In the genomic region with DNA sequence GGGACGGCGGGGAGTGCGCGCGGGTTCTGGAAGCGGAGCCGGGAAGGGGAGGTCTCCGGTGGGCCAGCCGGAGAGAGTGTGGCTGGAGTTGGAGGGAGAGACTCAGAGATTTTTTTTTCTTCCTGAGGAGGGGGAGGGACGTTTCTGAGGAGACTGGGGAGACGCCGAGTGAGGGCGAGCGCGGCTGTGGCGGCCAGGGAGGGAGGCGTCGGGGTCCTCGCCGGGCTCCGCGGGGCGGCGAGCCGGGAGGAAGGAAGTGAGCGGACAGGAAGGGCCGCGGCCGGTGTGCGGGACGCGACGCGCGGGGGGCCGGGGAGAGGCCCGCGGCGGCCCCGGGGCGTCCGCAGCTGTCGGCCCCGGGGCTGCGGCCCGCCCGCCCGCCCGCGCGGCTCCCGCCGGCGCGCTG, we compare ENCODE assay signal across 7 mouse cellular contexts. TPM values are rescaled to one million over a fixed set of nuclear protein-coding genes. Genes with fewer than 3 reads are reported as not detected.
A peak's percentile ranks its signal among the peaks of the same experiment; 100 is the strongest.
DNase-seq lines count a peak whose midpoint lies in the region; ATAC-seq and TF ChIP-seq lines count a peak whose summit lies in the region.

No protein-coding gene starts in this region.

- no peak for DNase-seq in thymus, adult 2 months
- no peak for DNase-seq in thymus, postnatal 14 days
- peak; percentile 81 for DNase-seq in embryonic facial prominence, embryonic 11.5 days (ENCODE audit: low spot score)
- DNase-seq in kidney, postnatal 10 days, result peak; percentile 79
- DNase-seq in mesoderm, embryonic 11.5 days (ENCODE audit: low read depth, low spot score), result peak; percentile 80
- DNase-seq in T-cell, adult 2 months (ENCODE audit: low spot score), result no peak
- no peak for DNase-seq in B cell, adult 2 months

- H3K4me3 ChIP-seq in thymus, adult 2 months (ENCODE audit: control insufficient read depth, insufficient read depth, low read length), result peak overlapping the region; percentile 55
- H3K4me3 ChIP-seq in embryonic facial prominence, embryonic 11.5 days (ENCODE audit: low read depth, low read length), result peak overlapping the region; percentile 92

- peak overlapping the region; percentile 70 for H3K4me2 ChIP-seq in embryonic facial prominence, embryonic 11.5 days (ENCODE audit: low read depth, low read length)

- H3K9ac ChIP-seq in embryonic facial prominence, embryonic 11.5 days (replicated peaks; ENCODE audit: low read length), result peak overlapping the region; percentile 97

- WGBS in thymus, adult 2 months, result 1% methylated on average over 51 of the region's 55 CpGs
- WGBS in embryonic facial prominence, embryonic 11.5 days, result 0% methylated on average over 29 of the region's 55 CpGs

- H3K4me1 ChIP-seq in thymus, adult 2 months (replicated peaks; ENCODE audit: control insufficient read depth, insufficient read depth, low read length), result peaks cover 6% of the 10 kb centered on the region; the same call in 1 of the 2 replicates
- no peaks in the 10 kb centered on the region; the same call in 1 of the 2 replicates for H3K4me1 ChIP-seq in embryonic facial prominence, embryonic 11.5 days (ENCODE audit: control insufficient read depth, insufficient read depth, low read length)

- peaks cover 6% of the 10 kb centered on the region; the same call in 1 of the 2 replicates for H3K27me3 ChIP-seq in thymus, adult 2 months (ENCODE audit: control insufficient read depth, insufficient read depth, low read length)
- no peaks in the 10 kb centered on the region for H3K27me3 ChIP-seq in embryonic facial prominence, embryonic 11.5 days (ENCODE audit: control insufficient read depth, insufficient read depth, low read length)

- H3K9me3 ChIP-seq in embryonic facial prominence, embryonic 11.5 days (replicated peaks; ENCODE audit: control insufficient read depth, low read length), result no peaks in the 10 kb centered on the region

- no peak for TF ChIP-seq CTCF in thymus, adult 2 months (IDR thresholded peaks at IDR 0.05; ENCODE audit: borderline replicate concordance, control insufficient read depth, extremely low read depth, insufficient read depth, low read length, poor library complexity)

- no peaks in the 10 kb centered on the region for H3K36me3 ChIP-seq in thymus, adult 2 months (ENCODE audit: control insufficient read depth, insufficient read depth, low read length)
- no peaks in the 10 kb centered on the region for H3K36me3 ChIP-seq in embryonic facial prominence, embryonic 11.5 days (replicated peaks; ENCODE audit: control insufficient read depth, insufficient read depth, low read depth, low read length)

- no peak for TF ChIP-seq POLR2A in thymus, adult 2 months (IDR thresholded peaks at IDR 0.05; ENCODE audit: control insufficient read depth, extremely low read depth, insufficient read depth, low read length, poor library complexity)

- no peak overlapping the region for H3K27ac ChIP-seq in thymus, adult 2 months (ENCODE audit: control insufficient read depth, insufficient read depth, low read length)
- H3K27ac ChIP-seq in embryonic facial prominence, embryonic 11.5 days (replicated peaks; ENCODE audit: low read depth, low read length), result peak overlapping the region; percentile 86

- peak; percentile 81 for ATAC-seq in embryonic facial prominence, embryonic 11.5 days (replicated peaks; ENCODE audit: insufficient number of reproducible peaks, low FRiP score, low TSS enrichment, low read depth)

RNA-seq across cellular contexts. Expression of gene Luzp1, which starts 0.4 kb away (rescaled TPM):
- polyA plus RNA-seq in thymus, adult 2 months (2012; rRNA removed), result 4.1 and 5.0 TPM in 2 replicates
- 116 and 119 TPM in 2 replicates for polyA plus RNA-seq in embryonic facial prominence, embryonic 11.5 days (2014; fragmentation: Nextera tagmentation; extraction: Ambion mirVana)

RNA-seq across cellular contexts. Expression of gene 6030445D17Rik, which starts 7.9 kb away (rescaled TPM):
- polyA plus RNA-seq in thymus, adult 2 months (2012; rRNA removed), result 0.14 and 0.19 TPM in 2 replicates
- 0.15 and 0.20 TPM in 2 replicates for polyA plus RNA-seq in embryonic facial prominence, embryonic 11.5 days (2014; fragmentation: Nextera tagmentation; extraction: Ambion mirVana)

RNA-seq across cellular contexts. Expression of gene Htr1d, which starts 46.6 kb away (rescaled TPM):
- polyA plus RNA-seq in thymus, adult 2 months (2012; rRNA removed), result 0.24 and 0.57 TPM in 2 replicates
- polyA plus RNA-seq in embryonic facial prominence, embryonic 11.5 days (2014; fragmentation: Nextera tagmentation; extraction: Ambion mirVana), result 0.11 and 0.47 TPM in 2 replicates

Comparison
In these comparisons a context has a peak if more than half of its experiments do, and no peak if none do; other contexts are left out.
1. DNase-seq: peak in embryonic facial prominence, embryonic 11.5 days (single experiment), kidney, postnatal 10 days (single experiment) and mesoderm, embryonic 11.5 days (single experiment); none in thymus, adult 2 months (single experiment), thymus, postnatal 14 days (single experiment), T-cell, adult 2 months (single experiment) and B cell, adult 2 months (0 of 2).
2. RNA of gene Luzp1, which starts 0.4 kb away (polyA plus RNA-seq): 116 to 119 TPM in embryonic facial prominence, embryonic 11.5 days; 4.1 to 5.0 TPM in thymus, adult 2 months; every median in the first group is over 10 times any median in the second.